Mouse (Mus musculus) retina, postnatal 7 days (tissue): ENCODE measurements around the gene Tex38.
A peak's percentile ranks its signal among the peaks of the same experiment; 100 is the strongest.

ENCODE experiments used
- DNase-seq: peaks from one replicate; pipeline ENCODE4 v3.0.0-alpha.2; 2012; ENCODE audit warnings: low read depth, low spot score

The Tex38 gene

GRCm38 (mm10) chr4:115780918-115781317 lies at the start of gene Tex38:
Gene Tex38, minus strand, starts transcription at chr4:115781018.
- DNase-seq = no peak

- no peak for DNase-seq
These were observed 49.7 kb upstream of the Tex38 start for GRCm38 (mm10) chr4:115830491-115830890.

GRCm38 (mm10) chr4:115828572-115828902 lies 47.7 kb upstream of the Tex38 start:
- DNase-seq = no peak

GRCm38 (mm10) chr4:115827888-115828571 lies 47.2 kb upstream of the Tex38 start, which contains the start of gene Mob3c:
Gene Mob3c, plus strand, starts transcription at chr4:115828092.
- DNase-seq = peak; percentile 48

- no peak for DNase-seq
These were observed 46.7 kb upstream of the Tex38 start for GRCm38 (mm10) chr4:115827535-115827887.

- DNase-seq = no peak
These were observed 46.2 kb upstream of the Tex38 start for GRCm38 (mm10) chr4:115827066-115827465.

- no peak for DNase-seq
These were observed 44.5 kb upstream of the Tex38 start for GRCm38 (mm10) chr4:115825271-115825670.

- no peak for DNase-seq
These were observed 43.4 kb upstream of the Tex38 start for GRCm38 (mm10) chr4:115824178-115824577.

GRCm38 (mm10) chr4:115821928-115822327 lies 41.1 kb upstream of the Tex38 start:
- DNase-seq = no peak

GRCm38 (mm10) chr4:115821431-115821830 lies 40.6 kb upstream of the Tex38 start:
- no peak for DNase-seq

GRCm38 (mm10) chr4:115820944-115821343 lies 40.1 kb upstream of the Tex38 start:
- DNase-seq = no peak

GRCm38 (mm10) chr4:115820199-115820598 lies 39.4 kb upstream of the Tex38 start:
- DNase-seq = no peak

- DNase-seq = no peak
These were observed 34.8 kb upstream of the Tex38 start for GRCm38 (mm10) chr4:115815606-115816005.

GRCm38 (mm10) chr4:115812326-115812725 lies 31.5 kb upstream of the Tex38 start:
- DNase-seq = no peak

- no peak for DNase-seq
These were observed 19.2 kb upstream of the Tex38 start for GRCm38 (mm10) chr4:115799981-115800380.

- no peak for DNase-seq
These were observed 14.5 kb upstream of the Tex38 start for GRCm38 (mm10) chr4:115795360-115795759.

- no peak for DNase-seq
These were observed 10.0 kb upstream of the Tex38 start for GRCm38 (mm10) chr4:115790864-115791263.

- no peak for DNase-seq
These were observed 4.8 kb upstream of the Tex38 start for GRCm38 (mm10) chr4:115785511-115786034.

GRCm38 (mm10) chr4:115784769-115785510 lies 4.1 kb upstream of the Tex38 start, which contains the start of gene Atpaf1:
Gene Atpaf1, plus strand, starts transcription at chr4:115784812.
- DNase-seq = peak; percentile 57

GRCm38 (mm10) chr4:115782026-115782805 lies 1.4 kb upstream of the Tex38 start:
- no peak for DNase-seq

- no peak for DNase-seq
These were observed 549 bp downstream of the Tex38 start for GRCm38 (mm10) chr4:115780269-115780668.

GRCm38 (mm10) chr4:115777627-115778026 lies 3.2 kb downstream of the Tex38 start:
- DNase-seq = no peak
